Mouse (Mus musculus) A20 (cell line): ENCODE results near the gene Pdlim5.
"Not testable (repeated sequence)": the region's sequence is repeated elsewhere in the genome, so short reads cannot be mapped to it uniquely, and the experiment has no call there.

ENCODE experiments used
- DNase-seq: peaks from one replicate; pipeline ENCODE4 v3.0.0-alpha.2; 2011; ENCODE audit warnings: low read depth, low spot score

Pdlim5 gene

DNA sequence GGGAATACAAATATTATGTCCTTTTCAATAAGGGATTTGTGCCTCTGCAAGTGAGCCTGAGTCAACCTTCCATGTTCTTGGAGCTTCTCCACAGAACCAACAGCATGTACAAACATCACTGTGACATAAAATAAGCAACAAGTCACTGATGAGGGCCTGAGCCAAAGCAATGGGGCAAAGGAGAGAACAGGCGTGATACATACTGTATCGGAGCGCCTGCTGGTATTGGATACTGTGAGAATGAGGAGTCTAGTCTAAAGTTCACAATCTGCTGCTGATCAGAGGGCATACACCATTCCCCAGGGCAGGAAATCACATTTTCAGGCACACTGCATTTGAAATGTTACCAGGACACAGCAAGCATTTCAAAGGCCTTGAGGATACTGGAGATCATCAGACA is 119.0 kb downstream of the Pdlim5 start:
- no peak for DNase-seq

DNA sequence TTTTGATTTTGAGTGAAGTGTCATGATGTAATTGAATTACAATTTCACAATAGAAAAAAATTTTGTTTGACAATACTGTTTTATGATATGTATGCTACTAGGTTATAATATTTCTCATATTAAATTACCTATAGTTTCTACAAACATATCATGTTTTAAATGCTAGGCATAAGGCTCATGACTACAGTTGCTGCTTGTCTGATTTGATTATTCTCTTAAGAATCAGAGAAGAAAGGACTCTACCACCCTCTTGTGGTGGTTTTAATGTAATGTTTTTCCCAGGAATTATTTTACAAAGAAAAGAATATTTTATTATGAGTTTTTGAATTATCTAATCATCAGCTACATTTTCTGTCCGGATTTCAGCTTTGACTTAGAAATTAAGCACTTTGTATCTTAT is 120.5 kb downstream of the Pdlim5 start:
- DNase-seq: peak; percentile 46

DNA sequence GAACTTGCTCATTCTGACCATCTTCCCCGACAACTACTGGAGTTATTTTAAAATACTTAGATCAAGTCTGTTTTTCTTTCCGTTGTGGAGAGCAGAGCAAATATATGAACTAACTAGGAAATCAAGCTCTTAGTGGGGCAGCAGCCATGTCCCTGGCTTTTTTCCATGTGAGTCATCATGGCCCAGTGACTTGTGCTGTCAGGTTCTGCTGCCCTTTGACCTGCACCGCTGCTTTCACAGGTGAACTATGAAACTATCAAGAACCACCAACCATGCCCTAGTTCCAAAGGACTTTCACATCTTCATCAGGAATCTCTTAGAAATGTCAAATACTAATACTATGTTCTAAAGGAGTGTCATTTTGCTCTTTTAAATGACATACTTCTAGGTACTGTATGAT is 121.0 kb downstream of the Pdlim5 start:
- no peak for DNase-seq

DNA sequence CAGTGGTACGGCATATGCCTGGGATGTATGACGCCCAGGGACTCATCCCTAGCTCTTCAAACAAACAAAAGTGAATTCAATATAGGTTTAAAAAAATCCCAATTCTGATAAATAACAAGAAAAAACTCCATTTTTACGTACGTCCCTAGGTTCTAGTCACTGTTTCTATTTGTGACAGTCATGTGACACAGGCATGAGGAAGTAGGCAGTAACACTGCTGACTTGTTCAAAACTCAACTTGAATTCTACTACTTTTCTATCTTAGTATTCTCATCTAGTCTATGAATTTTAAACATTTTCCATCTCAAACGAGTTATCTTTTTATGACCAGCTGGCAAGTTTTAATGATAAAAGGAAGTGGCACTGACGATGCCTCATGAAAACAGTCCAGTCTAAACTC is 122.2 kb downstream of the Pdlim5 start:
- no peak for DNase-seq

DNA sequence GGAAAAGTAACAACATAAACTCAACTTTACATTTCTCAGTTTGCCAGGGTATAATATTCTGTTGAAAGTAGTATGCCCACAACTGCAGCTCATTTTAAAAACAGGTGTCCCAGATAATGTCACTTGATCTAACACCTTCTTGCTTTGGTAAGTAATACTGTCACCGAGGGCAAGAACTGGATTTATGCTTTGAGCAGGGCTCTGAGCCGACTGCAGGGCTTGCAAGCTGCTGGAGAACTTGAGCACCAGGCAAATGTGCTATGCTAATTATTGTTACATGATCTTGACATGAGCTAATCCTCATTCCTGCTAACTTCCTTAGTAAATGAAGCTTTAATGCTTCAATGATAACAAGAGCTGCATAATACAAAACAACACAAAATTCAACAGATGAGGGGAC is 139.1 kb downstream of the Pdlim5 start:
- no peak for DNase-seq

DNA sequence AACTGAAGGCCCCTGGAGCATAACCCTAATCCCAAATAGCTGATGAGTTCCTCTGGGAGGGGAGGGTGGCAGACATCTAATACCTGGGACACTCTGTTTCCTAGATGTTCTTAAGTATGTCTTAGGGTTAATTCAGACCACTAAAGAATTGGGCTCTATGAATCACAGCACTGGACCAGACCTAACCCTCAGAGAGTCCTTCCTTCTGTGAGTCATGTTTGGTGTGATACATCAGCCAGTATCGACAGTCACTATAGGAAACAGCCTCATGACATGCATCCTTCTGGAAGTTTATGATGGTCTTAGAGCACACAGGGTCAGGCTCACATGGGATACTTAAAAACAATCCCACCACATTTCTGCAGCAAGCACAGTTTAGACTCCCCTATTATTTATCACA is 143.4 kb downstream of the Pdlim5 start:
- DNase-seq: no peak

DNA sequence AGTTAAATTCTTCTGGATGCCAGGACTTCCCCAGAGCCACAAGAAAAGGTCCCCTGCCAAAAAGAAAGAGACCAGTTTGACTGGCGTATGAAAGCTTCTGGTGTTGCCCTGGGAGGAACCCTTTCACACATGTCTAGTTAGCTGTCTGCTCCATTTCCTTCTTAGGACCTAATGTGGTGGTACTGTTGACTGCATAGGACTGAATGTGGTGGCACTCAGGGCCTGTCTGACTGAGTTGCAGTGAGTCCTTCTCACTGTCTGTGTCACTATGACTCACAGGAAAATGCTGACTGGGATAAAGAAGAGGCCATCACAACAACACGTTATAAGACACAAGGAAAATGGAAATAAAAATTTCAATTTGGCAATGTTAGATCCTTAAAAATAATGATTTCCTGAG is 146.0 kb downstream of the Pdlim5 start:
- DNase-seq: no peak

DNA sequence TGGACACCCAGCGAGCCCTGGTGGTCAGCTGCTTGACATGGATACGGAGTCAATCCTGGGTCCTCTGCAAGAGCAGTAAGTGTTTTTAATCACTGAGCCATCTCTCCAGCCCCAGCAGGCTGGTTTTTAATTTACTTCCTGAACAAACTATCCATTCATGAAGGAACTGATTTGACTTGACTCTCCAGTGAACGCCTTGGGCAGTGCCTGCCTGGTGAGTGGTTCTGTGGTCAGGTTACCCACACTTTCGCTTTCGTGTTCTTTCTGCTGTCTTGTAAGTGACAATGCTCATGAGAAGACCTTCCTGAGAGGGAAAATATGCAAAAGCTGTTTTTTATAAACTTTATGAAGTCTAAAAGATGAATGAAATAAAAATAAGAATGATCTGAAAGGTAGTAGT is 152.2 kb downstream of the Pdlim5 start:
- DNase-seq: peak; percentile 31

DNA sequence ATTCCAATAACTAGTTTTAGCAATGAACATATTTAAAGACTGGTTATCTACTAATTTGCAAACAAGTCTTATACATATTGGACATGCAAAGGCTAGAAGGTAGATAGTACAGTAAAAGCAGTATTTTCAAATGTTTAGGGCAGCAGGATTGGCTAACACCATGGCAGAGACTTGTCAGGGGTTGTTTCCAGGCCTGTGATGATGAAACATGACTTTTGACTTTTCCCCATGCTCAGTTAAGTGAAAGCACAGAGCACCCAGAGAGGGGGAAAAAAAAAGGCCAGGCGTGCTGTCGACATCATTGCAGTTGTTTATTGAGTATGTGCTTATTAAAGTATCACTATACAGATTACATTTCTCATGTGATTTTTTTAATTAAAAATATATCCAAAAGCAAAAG is 156.2 kb downstream of the Pdlim5 start:
- no peak for DNase-seq

DNA sequence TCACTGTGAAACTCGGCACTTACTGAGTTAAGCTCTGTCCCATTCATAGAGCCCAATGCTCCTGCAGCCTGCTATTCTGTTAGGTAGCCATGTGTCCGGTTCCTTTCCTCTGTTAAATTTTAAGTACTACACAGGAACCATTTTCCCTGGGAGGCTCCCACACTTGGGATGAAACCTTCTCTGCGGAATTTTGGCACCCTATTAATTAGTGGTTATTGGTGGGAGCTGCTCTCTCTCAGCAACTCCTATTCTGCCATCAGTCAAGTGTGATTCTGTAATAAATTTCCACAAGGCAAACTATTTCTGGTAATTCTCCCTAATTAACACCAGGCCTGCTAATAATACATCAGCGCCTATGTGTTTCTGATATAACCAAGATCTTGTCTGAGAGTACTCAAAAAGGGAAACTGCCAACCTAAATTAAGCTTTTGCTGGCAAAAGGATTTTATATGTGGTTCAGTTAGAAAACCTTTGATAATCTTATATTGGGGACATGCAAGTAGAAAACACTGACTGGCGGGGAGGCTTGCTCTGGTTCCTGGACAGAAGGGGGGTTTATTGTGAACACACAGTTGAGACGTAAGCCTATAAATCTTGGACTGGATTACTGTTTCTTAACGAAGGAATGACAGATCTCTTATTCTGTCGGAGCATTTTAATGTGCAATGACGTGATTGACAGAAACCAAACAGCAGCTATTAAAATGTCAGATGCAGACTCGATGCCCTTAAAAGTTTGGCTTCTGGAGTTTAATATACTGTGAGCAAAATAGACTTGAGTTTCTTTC is 157.0 kb downstream of the Pdlim5 start:
- no peak for DNase-seq

DNA sequence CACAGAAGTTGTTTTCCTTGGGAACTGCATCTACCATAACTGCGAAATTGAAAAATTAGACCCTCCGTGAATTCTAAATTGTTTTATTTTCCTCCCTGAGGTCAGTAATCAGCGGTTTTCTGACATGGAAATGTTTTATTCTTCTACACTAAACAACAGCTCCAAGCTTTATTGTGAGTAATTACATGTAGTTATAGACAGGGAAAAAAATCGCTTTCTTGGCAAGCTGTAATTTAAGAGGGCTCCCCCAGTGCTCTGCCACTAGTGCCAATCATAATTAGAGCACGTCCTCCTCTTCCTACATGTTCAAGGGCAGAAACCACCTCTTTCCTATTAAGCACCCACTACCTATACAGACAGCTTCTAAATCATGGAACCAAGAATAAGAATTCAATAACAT is 157.9 kb downstream of the Pdlim5 start:
- DNase-seq: no peak

DNA sequence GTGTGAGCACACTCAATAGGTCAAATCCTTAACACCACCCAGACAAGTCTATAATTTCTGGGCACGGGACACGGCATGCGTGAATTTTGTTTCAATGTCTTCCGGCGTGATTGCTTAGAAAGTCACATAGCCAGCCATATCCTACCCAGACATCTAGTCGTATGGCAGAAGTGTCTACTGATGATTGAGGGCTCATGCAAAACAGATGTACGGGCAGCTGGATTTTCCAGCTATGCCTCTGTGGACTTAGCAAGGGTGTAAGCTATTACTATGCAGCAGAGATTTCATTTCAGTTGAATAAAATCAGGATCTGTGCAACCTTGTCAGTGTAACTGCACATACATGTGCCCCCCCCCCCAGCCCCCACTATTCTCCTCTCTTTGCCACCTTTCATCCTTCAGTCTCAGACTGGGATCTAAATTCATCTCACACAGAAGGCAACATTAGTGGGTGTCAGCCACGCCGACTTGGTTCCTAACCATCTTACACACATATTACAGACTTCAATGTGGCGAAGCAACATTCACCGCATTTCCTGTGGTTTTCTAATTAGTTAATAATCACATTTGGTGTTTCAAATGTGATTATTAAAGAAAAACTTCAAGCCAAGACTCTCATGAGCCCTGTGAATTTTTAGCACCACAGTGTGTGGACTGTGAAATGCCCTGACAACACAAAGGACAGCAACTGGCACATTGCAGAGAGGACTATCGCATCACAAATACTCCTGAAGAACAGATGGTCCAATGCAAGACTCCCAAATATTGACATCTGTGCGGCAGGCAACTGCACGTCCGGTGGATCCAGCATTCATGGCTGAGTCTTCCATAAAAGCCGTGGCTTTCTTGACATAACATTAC is 161.7 kb downstream of the Pdlim5 start:
- no peak for DNase-seq

DNA sequence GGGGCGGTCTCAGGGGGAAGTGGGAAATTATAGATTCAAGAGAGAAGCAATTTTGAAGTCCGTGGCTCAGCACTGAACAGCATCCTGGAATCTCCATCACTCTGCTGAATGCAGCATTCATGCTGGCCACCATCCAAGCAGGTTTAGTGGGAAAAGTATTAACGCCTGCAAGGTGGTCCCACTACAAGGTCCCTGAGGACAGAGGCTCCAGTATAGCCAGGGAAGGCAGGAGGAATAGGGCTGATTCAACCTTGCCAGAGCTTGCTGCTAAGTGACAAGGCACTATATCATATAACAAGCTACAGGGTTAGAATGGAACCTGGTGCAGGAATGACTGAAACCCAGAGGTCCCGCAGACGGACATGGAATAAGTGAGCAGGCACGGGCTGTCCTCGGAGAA is 166.8 kb downstream of the Pdlim5 start:
- no peak for DNase-seq

DNA sequence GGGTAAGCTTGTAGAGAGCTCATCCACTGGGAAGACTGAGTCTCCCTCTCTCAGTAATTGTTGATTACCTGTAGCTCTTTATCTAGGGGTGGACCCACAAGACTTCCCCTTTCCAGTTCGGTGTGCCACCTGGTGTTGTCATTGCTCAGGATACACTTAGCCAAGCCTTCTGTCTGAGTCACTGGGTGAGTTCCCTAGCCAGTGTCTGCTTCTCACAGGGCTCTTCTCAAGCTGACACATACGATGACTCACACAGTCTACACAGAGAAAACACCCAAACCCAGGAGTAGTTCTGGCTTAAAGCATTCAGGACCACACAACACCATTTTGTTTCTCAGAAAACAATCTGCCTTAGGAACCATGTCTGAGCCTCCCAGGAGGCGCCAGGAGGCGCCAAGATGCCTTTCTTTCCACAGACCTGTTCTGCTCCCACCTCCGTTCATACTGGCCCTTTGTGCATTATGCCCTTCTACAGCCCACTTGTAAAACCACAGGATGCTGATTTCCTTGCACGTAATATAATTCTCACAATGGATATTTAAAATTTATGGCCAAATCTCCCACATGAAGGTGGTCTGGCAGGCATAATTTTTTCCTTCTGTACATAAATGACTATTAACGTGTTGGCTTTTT is 172.9 kb downstream of the Pdlim5 start:
- no peak for DNase-seq

DNA sequence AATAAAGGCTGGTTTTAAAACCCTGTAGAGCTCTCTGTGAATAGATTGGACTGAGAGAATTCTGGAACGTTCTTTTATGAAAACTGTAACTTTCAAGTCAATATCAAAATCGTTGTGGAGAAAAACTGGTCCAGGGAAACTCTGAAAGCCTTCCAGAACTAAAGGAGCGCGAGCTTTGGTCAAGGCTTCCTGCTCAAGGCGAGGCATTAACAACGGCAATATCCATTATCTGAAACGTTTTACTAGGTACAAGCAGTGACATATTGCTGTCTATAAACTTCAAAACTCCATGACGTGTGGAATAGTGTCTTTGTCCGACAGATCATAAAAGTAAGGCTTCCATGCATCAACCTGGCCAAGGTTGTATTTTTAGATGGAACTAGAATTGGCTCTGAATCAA is 175.6 kb downstream of the Pdlim5 start:
- DNase-seq: no peak

DNA sequence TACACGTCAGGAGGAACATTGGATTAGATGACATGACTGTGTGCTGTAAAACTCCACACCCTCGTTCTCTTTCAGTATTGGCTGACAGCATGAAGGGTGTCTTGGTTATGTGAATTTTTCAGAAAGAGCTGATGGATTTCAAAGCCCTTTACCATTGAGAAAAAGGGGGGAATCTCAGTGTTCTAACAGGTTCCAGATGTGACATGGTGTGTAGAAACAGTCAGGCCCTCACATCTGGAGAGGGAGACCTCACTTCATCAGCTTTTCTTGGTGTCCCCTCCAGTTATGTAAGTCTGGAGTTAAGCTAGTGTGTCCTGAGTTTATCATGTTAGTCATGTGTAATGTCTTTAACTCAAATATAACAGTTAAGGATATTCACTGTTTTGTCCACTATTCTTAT is 182.7 kb downstream of the Pdlim5 start:
- no peak for DNase-seq

DNA sequence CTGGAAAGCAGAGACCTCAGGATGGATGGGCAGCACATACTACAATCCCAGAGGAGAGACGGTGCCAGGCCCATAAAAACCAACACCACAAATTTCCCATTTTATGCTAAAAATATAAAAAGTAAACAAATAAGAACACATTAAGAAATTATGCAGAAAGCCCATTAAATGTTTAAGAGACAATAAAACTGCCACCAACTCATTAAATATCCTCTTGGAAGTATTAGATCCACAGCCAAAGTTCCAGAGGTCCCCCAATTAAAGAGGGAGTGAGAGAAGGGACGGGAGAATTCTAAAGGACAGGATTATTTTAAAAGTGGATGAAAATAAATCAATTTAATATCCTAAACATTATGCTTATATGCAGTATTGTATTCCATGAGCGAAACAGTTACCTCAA is 183.3 kb downstream of the Pdlim5 start:
- DNase-seq: no peak

DNA sequence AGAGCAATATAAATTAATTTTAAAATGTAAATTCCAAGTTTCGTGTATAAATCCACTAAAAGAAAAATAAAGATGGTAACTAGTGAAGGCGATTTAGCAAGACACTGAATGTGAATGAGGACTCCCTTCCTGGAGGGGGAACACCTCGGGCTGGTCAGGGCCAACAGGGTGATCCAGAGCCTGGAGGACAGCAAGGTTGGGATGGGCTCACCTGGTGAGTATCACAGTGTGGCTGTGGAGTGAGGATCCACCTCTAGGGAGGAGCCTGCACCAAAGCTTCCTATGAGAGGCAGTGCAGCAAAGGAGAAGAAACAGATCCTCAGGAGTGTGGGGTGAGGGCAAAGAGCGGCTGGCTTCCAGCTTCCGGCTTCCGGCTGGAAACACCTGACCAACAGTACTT is 185.5 kb downstream of the Pdlim5 start:
- no peak for DNase-seq

DNA sequence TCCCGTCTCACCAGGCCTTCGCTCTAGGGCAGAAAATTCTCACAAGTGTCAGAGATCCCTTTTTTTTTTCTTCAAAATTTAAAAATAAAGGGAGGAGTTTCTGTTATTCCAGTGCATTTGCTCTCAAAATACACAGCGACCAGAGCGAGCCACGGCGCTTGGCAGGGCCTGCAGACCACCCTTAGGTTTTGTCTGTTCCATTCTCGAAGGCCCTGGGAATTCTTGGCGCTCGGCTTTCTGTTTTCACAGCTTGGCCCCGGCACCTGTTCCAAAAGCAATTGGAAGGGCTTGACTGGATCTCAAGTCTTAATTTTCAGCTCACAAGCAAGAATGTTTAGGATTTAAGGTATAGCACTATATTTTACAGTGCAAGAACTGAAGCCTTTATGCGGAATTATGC is 186.4 kb downstream of the Pdlim5 start:
- no peak for DNase-seq

DNA sequence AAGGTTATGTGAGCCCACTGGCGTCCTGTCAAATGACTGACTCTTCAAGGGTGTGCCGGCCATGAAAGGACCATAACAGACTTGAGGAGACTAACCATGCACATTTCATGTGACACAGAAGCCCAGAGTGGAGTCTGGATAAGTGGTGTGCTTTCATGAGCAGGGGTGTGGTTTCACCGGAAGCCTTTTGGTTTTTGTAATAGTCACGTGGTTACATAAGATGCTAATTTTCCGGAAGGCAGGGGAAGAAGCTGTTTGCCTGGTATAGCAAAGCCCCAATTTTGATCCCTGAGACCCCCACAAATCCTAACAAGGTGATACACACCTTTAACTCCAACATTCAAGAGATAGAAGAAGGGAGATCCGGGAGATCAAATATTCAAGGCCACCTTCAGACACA is 188.0 kb downstream of the Pdlim5 start:
- no peak for DNase-seq

DNA sequence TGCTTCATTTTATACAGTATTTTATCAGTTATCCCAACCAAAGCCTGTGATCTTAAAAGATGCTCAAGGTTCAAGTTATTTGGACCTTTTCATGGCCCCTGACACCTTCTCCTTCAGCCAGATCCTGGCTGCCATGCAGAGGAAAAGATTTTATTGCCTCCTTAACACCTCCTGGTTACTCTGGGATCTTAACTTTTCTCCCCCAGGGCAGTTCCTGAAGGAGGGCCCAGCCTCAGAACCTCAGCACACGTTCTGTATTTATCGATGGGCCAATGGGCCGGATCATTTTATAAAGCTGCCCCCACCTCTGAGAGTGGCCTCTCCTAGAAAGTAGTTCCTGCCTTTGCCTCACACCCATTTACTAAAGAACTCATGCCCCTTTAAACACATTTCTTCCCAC is 189.2 kb downstream of the Pdlim5 start:
- no peak for DNase-seq

DNA sequence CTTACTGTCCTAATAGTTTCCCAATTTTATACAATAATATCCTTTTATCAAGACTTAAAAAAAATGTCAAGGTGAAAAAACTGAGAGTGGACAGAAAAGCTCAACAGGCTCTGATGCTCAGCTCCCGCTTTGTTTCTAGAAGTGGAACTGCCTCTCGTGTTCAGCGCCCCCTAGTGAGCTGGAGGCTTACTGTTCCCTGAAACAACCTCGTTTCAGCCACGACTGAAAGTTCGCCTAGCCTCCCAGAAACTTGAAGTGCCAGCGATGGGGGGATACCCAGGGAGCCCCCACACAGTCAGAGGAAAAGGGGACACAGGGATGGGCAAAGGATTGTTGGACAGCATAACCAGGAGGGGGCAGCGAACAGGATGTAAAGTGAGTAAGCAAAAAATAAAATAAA is 199.4 kb downstream of the Pdlim5 start:
- DNase-seq: no peak

DNA sequence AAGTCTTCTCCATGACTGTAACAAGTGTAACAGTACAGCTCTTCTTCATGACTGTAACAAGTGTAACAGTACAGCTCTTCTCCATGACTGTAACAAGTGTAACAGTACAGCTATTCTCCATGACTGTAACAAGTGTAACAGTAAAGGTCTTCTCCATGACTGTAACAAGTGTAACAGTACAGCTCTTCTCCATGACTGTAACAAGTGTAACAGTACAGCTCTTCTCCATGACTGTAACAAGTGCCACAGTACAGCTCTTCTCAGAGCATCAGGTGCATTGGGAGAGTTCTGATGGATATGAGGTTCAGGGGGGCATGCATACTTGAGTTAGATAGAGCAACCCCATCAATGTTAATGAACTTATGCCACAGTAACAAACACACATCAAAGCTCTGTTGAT is 203.9 kb downstream of the Pdlim5 start:
- DNase-seq: not testable (repeated sequence)
